Mouse (Mus musculus) intestine, postnatal 0 days (tissue): ENCODE measurements around the gene Mertk. TPM values are rescaled to one million over a fixed set of nuclear protein-coding genes. Genes with fewer than 3 reads are reported as not detected.

Experiments
- ATAC-seq: fragments of 200-750 bp; cut with Nextera tagmentation; 2 replicates; pipeline ENCODE4 v1.8.0; 2017; ENCODE audit warnings: mild to moderate bottlenecking, moderate TSS enrichment, moderate library complexity
- H3K27ac ChIP-seq: fragments of 300-500 bp; sonication (generic); 2 replicates; pipeline ENCODE4 v1.5.1; 2014; ENCODE audit warnings: mild to moderate bottlenecking, low read depth, low read length, moderate library complexity
- H3K27me3 ChIP-seq: fragments of 300-500 bp; sonication (generic); replicated peaks from 2 replicates; pipeline ENCODE4 v1.6.1; 2014; ENCODE audit warnings: low read length, mixed read lengths; ENCODE audit not compliant: control insufficient read depth, insufficient read depth
- H3K36me3 ChIP-seq: fragments of 300-500 bp; sonication (generic); 2 replicates; pipeline ENCODE4 v1.6.1; 2014; ENCODE audit warnings: mild to moderate bottlenecking, moderate library complexity; ENCODE audit not compliant: control insufficient read depth, insufficient read depth
- H3K4me1 ChIP-seq: fragments of 300-500 bp; sonication (generic); replicated peaks from 2 replicates; pipeline ENCODE4 v1.6.1; 2014; ENCODE audit warnings: antibody characterized with exemption, low read length, mixed read lengths; ENCODE audit not compliant: control insufficient read depth, insufficient read depth
- H3K4me2 ChIP-seq: fragments of 300-500 bp; sonication (generic); replicated peaks from 2 replicates; pipeline ENCODE4 v1.6.1; 2014; ENCODE audit warnings: low read depth, mild to moderate bottlenecking, moderate library complexity
- H3K4me3 ChIP-seq: fragments of 300-500 bp; sonication (generic); 2 replicates; pipeline ENCODE4 v1.5.1; 2014; ENCODE audit warnings: low read depth, low read length
- H3K9ac ChIP-seq: fragments of 300-500 bp; sonication (generic); 2 replicates; pipeline ENCODE4 v1.6.1; 2014; ENCODE audit warnings: mild to moderate bottlenecking, low read depth, low read length
- H3K9me3 ChIP-seq: fragments of 300-500 bp; sonication (generic); 2 replicates; pipeline ENCODE4 v1.6.1; 2016; ENCODE audit warnings: mixed run types; ENCODE audit not compliant: control insufficient read depth
- CTCF ChIP-seq: sonication (generic); IDR thresholded peaks from 2 replicates; pipeline ENCODE4 v1.5.1; 2016; ENCODE audit warnings: low read depth, mild to moderate bottlenecking, control low read depth, antibody characterized with exemption, moderate library complexity
- WGBS: fragments of 180-500 bp; shearing (Covaris S2); extraction: QIAGEN DNeasy Blood & Tissue Kit; methylation state at CpG from one replicate; pipeline ENCODE4 v1.1.7; 2014; 5-methylcytosine and 5-hydroxymethylcytosine counted together
- polyA plus RNA-seq: library from polyadenylated mRNA; unstranded; fragments of >200 nt; fragmentation: Nextera tagmentation; extraction: Ambion mirVana; gene quantifications from 2 replicates; pipeline ENCODE4 v1.2.1, GENCODE M21; 2015

Mertk gene
- polyA plus RNA-seq, 1 experiment from 2014 or later, result 16.2 TPM

DNA sequence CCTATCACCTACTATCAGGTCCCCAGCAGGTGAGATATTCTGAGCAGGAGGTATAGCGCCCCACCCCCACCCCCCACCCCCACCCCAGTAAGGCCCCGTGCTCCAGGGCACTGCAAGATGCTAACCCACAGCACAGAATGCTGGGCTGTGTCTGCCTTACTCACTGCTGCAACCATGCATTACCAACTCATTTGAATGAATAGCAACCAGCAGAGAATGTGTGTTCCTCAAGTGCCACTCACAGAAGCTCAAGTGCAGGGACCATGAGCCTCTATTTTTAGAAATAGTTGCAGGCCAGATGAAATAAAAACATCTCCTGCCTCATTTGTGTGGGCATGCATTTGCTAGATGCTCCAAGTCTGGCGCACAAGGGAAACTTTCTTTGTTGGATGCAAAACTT lies 28.8 kb downstream of the Mertk start:
- no peak overlapping the region for H3K4me2 ChIP-seq
- no peak overlapping the region for H3K4me3 ChIP-seq
- no peak overlapping the region; the same call in 1 of the 2 replicates for H3K27ac ChIP-seq
- no peak overlapping the region for H3K9ac ChIP-seq
- peaks cover 6% of the 10 kb centered on the region for H3K4me1 ChIP-seq
- no peak for TF ChIP-seq CTCF
- ATAC-seq, result no peak
- H3K27me3 ChIP-seq, result no peaks in the 10 kb centered on the region
- no peaks in the 10 kb centered on the region for H3K9me3 ChIP-seq
- peaks cover 19% of the 10 kb centered on the region for H3K36me3 ChIP-seq
- WGBS, result 50% methylated on average over 3 of the region's 3 CpGs

- Histone ChIP-seq H3K36me3 (peaks cover 19% of the 10 kb centered on the region), H3K4me3 (no peak overlapping the region), H3K4me1 (peaks cover 6% of the 10 kb centered on the region), H3K27ac (no peak overlapping the region), H3K27me3 (no peaks in the 10 kb centered on the region), H3K4me2 (no peak overlapping the region), H3K9ac (no peak overlapping the region), H3K9me3 (no peaks in the 10 kb centered on the region)
- TF ChIP-seq CTCF, result no peak
- 75% methylated on average over 4 of the region's 4 CpGs for WGBS
- ATAC-seq, result no peak
Observed at GRCm38 (mm10) chr2:128728066-128728465, 29.3 kb downstream of the Mertk start.

DNA sequence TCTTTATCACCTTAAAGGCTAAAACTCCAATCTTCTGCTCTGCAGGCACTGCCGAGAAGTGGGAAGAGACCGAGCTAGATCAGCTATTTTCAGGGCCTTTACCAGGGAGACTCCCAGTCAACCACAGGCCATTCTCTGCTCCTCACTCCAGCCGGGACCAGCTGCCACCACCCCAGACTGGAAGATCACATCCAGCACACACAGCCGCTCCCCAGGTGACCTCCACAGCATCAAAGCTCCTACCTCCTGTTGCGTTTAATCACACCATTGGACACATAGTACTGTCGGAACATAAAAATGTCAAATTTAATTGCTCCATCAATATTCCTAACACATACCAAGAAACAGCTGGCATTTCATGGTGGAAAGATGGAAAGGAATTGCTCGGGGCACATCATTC lies 30.4 kb downstream of the Mertk start:
- ATAC-seq, result no peak
- Histone ChIP-seq H3K36me3 (peaks cover 26% of the 10 kb centered on the region), H3K4me1 (peaks cover 6% of the 10 kb centered on the region), H3K4me2 (no peak overlapping the region), H3K9me3 (no peaks in the 10 kb centered on the region), H3K27ac (no peak overlapping the region), H3K27me3 (no peaks in the 10 kb centered on the region), H3K9ac (no peak overlapping the region), H3K4me3 (no peak overlapping the region)
- WGBS, result 69% methylated on average over 7 of the region's 7 CpGs
- no peak for TF ChIP-seq CTCF

DNA sequence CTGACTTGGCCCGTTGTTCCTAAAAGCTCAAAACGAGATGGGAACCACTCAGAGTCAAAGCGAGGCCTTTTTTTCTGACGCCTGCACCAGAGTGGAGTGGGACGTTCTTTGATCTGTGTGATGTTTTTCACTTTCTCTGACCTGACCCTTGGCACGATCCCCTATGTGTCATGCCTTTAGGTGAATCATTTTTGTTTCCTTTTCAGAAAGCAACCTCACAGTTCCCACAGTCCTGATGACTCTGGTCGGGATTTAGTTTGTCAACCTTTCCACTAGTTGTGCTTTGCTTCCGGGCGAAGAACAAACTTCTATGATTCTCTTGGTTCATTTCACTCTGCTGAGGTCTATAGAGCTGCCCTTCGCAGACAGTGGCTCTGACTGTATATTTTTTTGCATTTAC lies 32.8 kb downstream of the Mertk start:
- Histone ChIP-seq H3K4me3 (no peak overlapping the region), H3K36me3 (peaks cover 37% of the 10 kb centered on the region), H3K4me1 (peaks cover 6% of the 10 kb centered on the region), H3K27me3 (no peaks in the 10 kb centered on the region), H3K9ac (no peak overlapping the region), H3K4me2 (no peak overlapping the region), H3K27ac (no peak overlapping the region), H3K9me3 (no peaks in the 10 kb centered on the region)
- 70% methylated on average over 10 of the region's 10 CpGs for WGBS
- no peak for ATAC-seq
- no peak for TF ChIP-seq CTCF

DNA sequence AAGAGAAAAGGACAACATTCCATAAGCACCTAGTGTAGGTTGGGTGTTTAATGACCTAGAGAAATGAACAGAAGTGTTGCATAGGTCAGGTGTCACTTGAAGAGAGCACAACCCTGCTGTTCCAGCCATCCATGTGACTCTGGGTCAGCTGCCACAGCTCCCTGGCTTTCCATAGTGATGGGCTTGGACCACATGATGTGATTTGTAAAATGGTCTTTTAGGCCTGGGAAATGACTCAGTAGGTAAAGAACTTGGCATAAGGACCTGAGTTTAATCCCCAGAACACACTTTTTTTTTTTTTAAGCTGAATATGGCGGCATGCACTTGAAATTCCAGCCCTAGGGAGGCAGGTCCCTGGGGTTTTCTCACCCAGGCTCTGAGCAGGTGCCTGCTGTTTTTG lies 33.2 kb downstream of the Mertk start:
- TF ChIP-seq CTCF, result no peak
- no peak for ATAC-seq
- Histone ChIP-seq H3K9me3 (no peaks in the 10 kb centered on the region), H3K36me3 (peaks cover 37% of the 10 kb centered on the region), H3K4me2 (no peak overlapping the region), H3K27me3 (no peaks in the 10 kb centered on the region), H3K9ac (no peak overlapping the region), H3K4me1 (peaks cover 6% of the 10 kb centered on the region), H3K4me3 (no peak overlapping the region), H3K27ac (no peak overlapping the region)
- 94% methylated on average over 1 of the region's 1 CpGs for WGBS

GRCm38 (mm10) chr2:128735089-128735488 lies 36.3 kb downstream of the Mertk start:
- no peak overlapping the region for H3K27ac ChIP-seq
- TF ChIP-seq CTCF, result no peak
- no peak overlapping the region for H3K4me2 ChIP-seq
- no peaks in the 10 kb centered on the region for H3K27me3 ChIP-seq
- 60% methylated on average over 3 of the region's 3 CpGs for WGBS
- 0 out of 2 replicates have a peak, but pooled peaks cover 2% of the 10 kb centered on the region for H3K4me1 ChIP-seq
- no peak overlapping the region for H3K4me3 ChIP-seq
- ATAC-seq, result no peak
- H3K9ac ChIP-seq, result no peak overlapping the region
- H3K36me3 ChIP-seq, result peaks cover 40% of the 10 kb centered on the region
- H3K9me3 ChIP-seq, result no peaks in the 10 kb centered on the region

DNA sequence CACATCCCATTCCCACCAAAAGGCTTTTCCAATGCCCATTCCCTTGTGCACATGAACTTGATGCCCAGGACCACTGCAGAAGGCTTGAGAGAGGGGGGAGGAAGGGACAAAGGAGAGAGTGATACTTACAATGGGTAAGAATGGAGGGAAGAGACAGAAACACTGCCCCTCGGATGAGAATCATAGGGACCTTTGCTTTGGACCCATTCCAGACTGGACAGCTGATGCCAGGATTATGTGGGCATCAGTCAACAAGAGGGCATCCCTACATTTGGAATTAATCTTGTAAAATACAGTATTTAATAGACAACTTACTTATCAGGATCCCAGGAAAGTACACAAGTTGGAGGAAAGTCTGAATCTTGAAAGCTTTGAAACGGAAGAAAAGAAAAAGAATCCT lies 38.3 kb downstream of the Mertk start:
- no peaks in the 10 kb centered on the region for H3K27me3 ChIP-seq
- no peak overlapping the region for H3K27ac ChIP-seq
- H3K36me3 ChIP-seq, result peaks cover 36% of the 10 kb centered on the region
- H3K4me3 ChIP-seq, result no peak overlapping the region
- TF ChIP-seq CTCF, result no peak
- ATAC-seq, result no peak
- no peak overlapping the region for H3K4me2 ChIP-seq
- WGBS, result 88% methylated on average over 2 of the region's 2 CpGs
- H3K9me3 ChIP-seq, result no peaks in the 10 kb centered on the region
- no peak overlapping the region for H3K9ac ChIP-seq
- H3K4me1 ChIP-seq, result 0 out of 2 replicates have a peak, but pooled peaks cover 2% of the 10 kb centered on the region
